ENCODE assay signal across 8 mouse cellular contexts in the genomic region with DNA sequence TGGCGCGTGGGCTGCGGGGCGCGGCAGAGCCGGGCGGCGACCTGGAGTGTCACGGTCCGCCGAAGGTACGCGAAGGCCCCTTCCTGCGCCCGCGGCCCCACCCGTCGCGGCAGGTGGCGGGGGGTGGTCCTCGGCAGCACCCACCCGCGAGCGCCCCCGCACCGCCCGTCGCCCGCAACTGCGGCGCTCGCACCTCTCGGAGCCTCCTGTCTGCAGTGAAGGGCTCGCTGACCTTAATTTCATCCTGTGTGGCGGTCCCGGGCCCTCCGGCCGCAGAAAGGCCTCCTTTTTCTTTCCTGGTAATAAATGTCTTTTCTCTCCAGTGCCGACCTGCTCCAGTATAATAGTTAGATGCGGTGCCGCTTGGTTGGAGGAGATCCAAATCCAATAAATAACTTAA. TPM values are rescaled to one million over a fixed set of nuclear protein-coding genes. Genes with fewer than 3 reads are reported as not detected.
A peak's percentile ranks its signal among the peaks of the same experiment; 100 is the strongest.
DNase-seq lines count a peak whose midpoint lies in the region; ATAC-seq lines count a peak whose summit lies in the region.

No protein-coding gene starts in this region.

- ATAC-seq in neural tube, embryonic 11.5 days (ENCODE audit: insufficient read depth, low FRiP score, low TSS enrichment): peak; percentile 54
- peak; percentile 1; the same call in 1 of the 2 replicates for ATAC-seq in granulocyte monocyte progenitor cell, adult 5-6 weeks (replicated peaks; ENCODE audit: poor library complexity, severe bottlenecking)
- peak; percentile 15; the same call in 1 of the 2 replicates for ATAC-seq in kidney, embryonic 15.5 days (replicated peaks; ENCODE audit: low FRiP score)
- no peak for ATAC-seq in liver, embryonic 12.5 days
- ATAC-seq in neural tube, embryonic 15.5 days (ENCODE audit: low FRiP score): peak; percentile 72

- under 1% methylated on average over 38 of the region's 41 CpGs for WGBS in neural tube, embryonic 11.5 days
- WGBS in kidney, embryonic 15.5 days: under 1% methylated on average over 41 of the region's 41 CpGs
- WGBS in liver, embryonic 12.5 days (ENCODE audit: insufficient replicate concordance): 3% methylated on average over 41 of the region's 41 CpGs
- WGBS in neural tube, embryonic 15.5 days: under 1% methylated on average over 26 of the region's 41 CpGs

- peak overlapping the region; percentile 83 for H3K4me3 ChIP-seq in neural tube, embryonic 11.5 days (ENCODE audit: low read depth, low read length)
- H3K4me3 ChIP-seq in kidney, embryonic 15.5 days (replicated peaks): peak overlapping the region; percentile 97
- peak overlapping the region; percentile 63 for H3K4me3 ChIP-seq in liver, embryonic 12.5 days
- H3K4me3 ChIP-seq in neural tube, embryonic 15.5 days (replicated peaks): peak overlapping the region; percentile 90

- H3K27me3 ChIP-seq in neural tube, embryonic 11.5 days (ENCODE audit: control insufficient read depth, insufficient read depth, low read length): no peaks in the 10 kb centered on the region
- H3K27me3 ChIP-seq in kidney, embryonic 15.5 days: no peaks in the 10 kb centered on the region
- H3K27me3 ChIP-seq in liver, embryonic 12.5 days (replicated peaks): peaks cover 83% of the 10 kb centered on the region
- H3K27me3 ChIP-seq in neural tube, embryonic 15.5 days (replicated peaks): no peaks in the 10 kb centered on the region

- peak overlapping the region; percentile 46 for H3K4me2 ChIP-seq in neural tube, embryonic 11.5 days (ENCODE audit: low read depth)
- peak overlapping the region; percentile 67 for H3K4me2 ChIP-seq in kidney, embryonic 15.5 days
- peak overlapping the region; percentile 82 for H3K4me2 ChIP-seq in liver, embryonic 12.5 days
- H3K4me2 ChIP-seq in neural tube, embryonic 15.5 days: peak overlapping the region; percentile 71

- peak; percentile 56 for DNase-seq in neural tube, embryonic 11.5 days (ENCODE audit: low spot score)
- DNase-seq in neural tube, embryonic 10.5 days (ENCODE audit: extremely low spot score, low spot score): no peak
- peak; percentile 51 to 56 for DNase-seq in cerebellum, postnatal 36 days
- DNase-seq in thymus, postnatal 25 days: peak; percentile 70

- peak overlapping the region; percentile 90 for H3K9ac ChIP-seq in neural tube, embryonic 11.5 days (ENCODE audit: low read length)
- H3K9ac ChIP-seq in kidney, embryonic 15.5 days: peak overlapping the region; percentile 99
- H3K9ac ChIP-seq in liver, embryonic 12.5 days: peak overlapping the region; percentile 73
- H3K9ac ChIP-seq in neural tube, embryonic 15.5 days (replicated peaks): peak overlapping the region; percentile 100

- peaks cover 7% of the 10 kb centered on the region for H3K36me3 ChIP-seq in neural tube, embryonic 11.5 days (ENCODE audit: control insufficient read depth, insufficient read depth, low read length)
- peaks cover 24% of the 10 kb centered on the region for H3K36me3 ChIP-seq in kidney, embryonic 15.5 days
- no peaks in the 10 kb centered on the region for H3K36me3 ChIP-seq in liver, embryonic 12.5 days
- peaks cover 22% of the 10 kb centered on the region for H3K36me3 ChIP-seq in neural tube, embryonic 15.5 days

- peaks cover 24% of the 10 kb centered on the region for H3K4me1 ChIP-seq in neural tube, embryonic 11.5 days (ENCODE audit: control insufficient read depth, insufficient read depth, low read length)
- peaks cover 53% of the 10 kb centered on the region for H3K4me1 ChIP-seq in kidney, embryonic 15.5 days
- H3K4me1 ChIP-seq in liver, embryonic 12.5 days: peaks cover 12% of the 10 kb centered on the region
- peaks cover 61% of the 10 kb centered on the region for H3K4me1 ChIP-seq in neural tube, embryonic 15.5 days

- H3K9me3 ChIP-seq in neural tube, embryonic 11.5 days (ENCODE audit: control insufficient read depth, low read length): no peaks in the 10 kb centered on the region
- H3K9me3 ChIP-seq in kidney, embryonic 15.5 days (replicated peaks): no peaks in the 10 kb centered on the region
- no peaks in the 10 kb centered on the region for H3K9me3 ChIP-seq in liver, embryonic 12.5 days (replicated peaks)
- H3K9me3 ChIP-seq in neural tube, embryonic 15.5 days (replicated peaks): no peaks in the 10 kb centered on the region

- H3K27ac ChIP-seq in neural tube, embryonic 11.5 days (ENCODE audit: low read depth, low read length): peak overlapping the region; percentile 74
- peak overlapping the region; percentile 93 for H3K27ac ChIP-seq in kidney, embryonic 15.5 days
- peak overlapping the region; percentile 27; the same call in 1 of the 2 replicates for H3K27ac ChIP-seq in liver, embryonic 12.5 days
- peak overlapping the region; percentile 99 for H3K27ac ChIP-seq in neural tube, embryonic 15.5 days (replicated peaks)

RNA-seq across cellular contexts. Expression of a gene that starts 0.5 kb away (rescaled TPM):
- polyA plus RNA-seq in neural tube, embryonic 11.5 days (2014; fragmentation: Nextera tagmentation; extraction: Ambion mirVana): 194 and 196 TPM in 2 replicates
- 63.5 and 99.0 TPM in 2 replicates for total RNA-seq in granulocyte monocyte progenitor cell, adult 5-6 weeks (2014; fragmentation: Nextera tagmentation)
- total RNA-seq in granulocyte monocyte progenitor cell, adult 5-6 weeks (2017): 118 and 129 TPM in 2 replicates
- polyA plus RNA-seq in kidney, embryonic 15.5 days (2015; fragmentation: Nextera tagmentation; extraction: Ambion mirVana): 82.0 and 103 TPM in 2 replicates
- polyA plus RNA-seq in liver, embryonic 12.5 days (2016; fragmentation: Nextera tagmentation; extraction: Ambion mirVana): 18.8 and 19.0 TPM in 2 replicates
- 186 and 213 TPM in 2 replicates for polyA plus RNA-seq in neural tube, embryonic 15.5 days (2015; fragmentation: Nextera tagmentation; extraction: Ambion mirVana)

RNA-seq across cellular contexts. Expression of a gene that starts 30.7 kb away (rescaled TPM):
- 61.5 and 71.3 TPM in 2 replicates for polyA plus RNA-seq in neural tube, embryonic 11.5 days (2014; fragmentation: Nextera tagmentation; extraction: Ambion mirVana)
- 36.5 and 38.7 TPM in 2 replicates for total RNA-seq in granulocyte monocyte progenitor cell, adult 5-6 weeks (2014; fragmentation: Nextera tagmentation)
- total RNA-seq in granulocyte monocyte progenitor cell, adult 5-6 weeks (2017): 89.0 and 139 TPM in 2 replicates
- 60.1 and 65.5 TPM in 2 replicates for polyA plus RNA-seq in kidney, embryonic 15.5 days (2015; fragmentation: Nextera tagmentation; extraction: Ambion mirVana)
- 38.8 and 43.1 TPM in 2 replicates for polyA plus RNA-seq in liver, embryonic 12.5 days (2016; fragmentation: Nextera tagmentation; extraction: Ambion mirVana)
- polyA plus RNA-seq in neural tube, embryonic 15.5 days (2015; fragmentation: Nextera tagmentation; extraction: Ambion mirVana): 64.8 and 66.1 TPM in 2 replicates

Comparison
In these comparisons a context has a peak if more than half of its experiments do, and no peak if none do; other contexts are left out.
1. H3K27ac ChIP-seq: peak in every context shown above with its lines; median percentile 99 in neural tube, embryonic 15.5 days; 93 in kidney, embryonic 15.5 days; 74 in neural tube, embryonic 11.5 days; 27 in liver, embryonic 12.5 days.